Mouse (Mus musculus): ENCODE results near the gene Enho.

- TF ChIP-seq CTCF (IDR thresholded peaks at IDR 0.05; ENCODE audit: borderline replicate concordance, insufficient read depth, low read length) = no peak
- TF ChIP-seq POLR2A (IDR thresholded peaks at IDR 0.05; ENCODE audit: low read depth, low read length) = no peak
Measured at GRCm38 (mm10) chr4:41630196-41630595, 9.9 kb downstream of the Enho start.
